Mouse (Mus musculus): ENCODE results near the gene Hus1b.

GRCm38 (mm10) chr13:30953580-30953979, 6.0 kb upstream of the Hus1b start:
- TF ChIP-seq POLR2A (IDR thresholded peaks at IDR 0.05; ENCODE audit: low read depth, low read length) (no peak), CTCF (IDR thresholded peaks at IDR 0.05; ENCODE audit: extremely low read depth, insufficient read length, insufficient replicate concordance, low read depth, low read length) (no peak)
